Mouse (Mus musculus): ENCODE data around the gene C87436.

C87436 gene

GRCm38 (mm10) chr6:86431531-86431930 is 6.6 kb upstream of the C87436 start:
- DNase-seq, result no peak

- DNase-seq, result no peak
Observed at GRCm38 (mm10) chr6:86433696-86434095, 4.5 kb upstream of the C87436 start.

DNA sequence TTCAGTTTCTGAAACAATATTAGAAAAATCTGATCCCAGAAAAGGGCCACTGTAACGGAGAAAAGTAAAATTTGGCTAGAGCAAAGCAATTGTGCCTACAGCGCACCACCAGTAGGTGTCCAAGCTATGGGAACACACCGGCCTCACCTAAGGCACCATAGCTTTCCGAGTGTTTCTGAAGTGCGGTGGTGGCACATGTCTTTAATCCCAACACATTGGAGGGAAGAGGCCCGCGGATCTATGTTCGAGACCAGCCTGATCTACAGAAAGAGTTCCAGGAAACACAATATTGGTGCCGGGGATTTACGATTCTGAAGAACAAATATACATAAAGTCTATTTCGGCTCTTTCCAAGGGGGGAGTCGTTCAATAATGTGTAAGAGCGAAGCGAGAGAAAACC is 463 bp upstream of the C87436 start:
- DNase-seq, result peak; percentile 70

DNA sequence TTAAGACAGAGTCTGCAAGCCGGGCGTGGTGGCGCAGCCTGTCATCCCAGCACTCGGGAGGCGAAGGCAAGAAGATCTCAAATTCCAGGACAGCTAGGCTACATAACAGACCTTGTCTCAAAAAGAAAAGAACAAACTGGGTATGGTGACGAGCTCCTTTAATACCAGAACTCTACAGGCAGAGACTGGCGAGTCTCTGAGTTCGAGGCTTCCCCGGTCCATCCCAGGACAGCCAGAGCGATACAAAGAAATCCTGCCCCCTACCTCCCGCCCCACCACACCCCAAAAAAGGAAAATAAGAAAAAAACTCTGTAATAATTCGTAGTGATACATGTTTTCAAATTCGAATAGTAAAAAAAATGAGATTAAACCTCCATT is 934 bp downstream of the C87436 start:
- DNase-seq, result no peak

GRCm38 (mm10) chr6:86439531-86439930 is 1.4 kb downstream of the C87436 start:
- no peak for DNase-seq

DNA sequence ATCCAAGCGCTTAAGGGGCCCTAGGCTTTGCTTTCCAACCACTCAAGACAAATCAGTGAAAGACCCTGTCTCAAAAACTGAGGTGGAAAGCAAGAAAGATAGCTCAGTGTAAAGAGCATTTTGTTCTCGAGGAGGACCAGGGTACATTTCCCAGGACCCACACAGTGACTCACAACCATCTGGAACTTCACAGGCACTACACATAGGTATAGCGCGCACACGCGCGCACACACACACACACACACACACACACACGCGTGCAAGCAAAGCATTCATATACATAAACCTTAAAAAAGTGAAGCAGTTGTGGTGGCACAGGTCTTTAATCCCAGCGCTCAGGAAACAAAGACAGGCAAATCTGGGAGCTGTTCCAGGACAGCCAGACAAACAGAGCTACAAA is 3.4 kb downstream of the C87436 start:
- DNase-seq, result no peak

DNA sequence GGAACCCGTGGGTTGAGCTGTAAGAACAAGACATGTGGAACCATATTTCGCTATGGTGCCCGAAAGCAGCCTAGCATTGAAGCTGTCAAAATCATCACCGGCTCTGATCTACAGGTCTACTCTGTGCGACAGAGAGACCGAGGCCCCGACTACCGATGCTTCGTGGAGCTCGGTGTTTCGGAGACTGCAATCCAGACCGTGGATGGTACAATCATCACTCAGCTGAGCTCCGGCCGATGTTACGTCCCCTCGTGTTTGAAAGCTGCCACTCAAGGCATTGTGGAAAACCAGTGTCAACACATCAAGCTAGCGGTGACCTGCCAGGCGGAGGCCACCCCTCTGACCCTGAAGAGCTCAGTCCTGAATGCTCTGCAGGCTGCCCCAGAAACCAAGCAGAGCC is 7.4 kb downstream of the C87436 start:
- DNase-seq, result no peak

- DNase-seq, result no peak
Observed at GRCm38 (mm10) chr6:86446927-86447568, 8.9 kb downstream of the C87436 start.

DNA sequence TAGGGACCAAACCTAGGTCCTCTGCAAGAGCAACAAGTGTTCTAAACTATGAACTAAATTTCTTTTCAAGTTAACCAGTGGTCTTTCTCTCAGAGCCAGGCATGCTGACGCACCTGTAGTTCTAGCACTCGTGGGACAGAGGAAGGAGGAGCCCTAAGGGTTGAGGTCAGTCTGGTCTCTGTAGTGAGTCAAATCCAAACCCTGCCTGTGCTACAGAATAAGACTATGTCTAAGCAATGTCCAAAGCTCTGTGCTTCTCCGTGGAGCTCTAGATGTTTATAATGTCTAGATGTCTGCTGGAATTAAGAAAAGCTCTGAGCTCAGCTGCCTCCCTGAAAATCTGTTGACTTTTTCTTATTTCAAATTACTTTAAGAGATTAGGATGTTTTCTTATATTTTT is 18.6 kb downstream of the C87436 start:
- no peak for DNase-seq

DNA sequence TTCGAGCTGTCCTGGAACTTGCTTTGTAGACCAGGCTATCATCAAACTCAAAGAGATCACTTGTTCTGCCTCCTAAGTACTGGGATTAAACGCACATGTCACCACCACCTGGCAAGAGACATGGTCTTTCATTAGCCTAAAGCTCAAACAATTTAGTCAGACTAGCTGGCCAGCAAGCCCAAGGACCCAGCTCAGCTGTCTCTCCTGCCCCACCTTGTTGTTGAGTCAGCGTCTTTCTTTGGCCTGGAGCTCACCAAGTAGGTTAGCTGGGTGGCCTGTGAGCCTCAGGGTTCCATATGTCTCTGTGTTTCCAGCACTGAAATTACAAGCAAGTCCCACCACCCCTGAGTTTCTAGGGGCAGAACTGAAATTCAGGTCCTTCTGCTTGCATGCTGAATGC is 24.9 kb downstream of the C87436 start:
- no peak for DNase-seq

GRCm38 (mm10) chr6:86471317-86471716 is 33.1 kb downstream of the C87436 start:
- DNase-seq, result no peak

DNA sequence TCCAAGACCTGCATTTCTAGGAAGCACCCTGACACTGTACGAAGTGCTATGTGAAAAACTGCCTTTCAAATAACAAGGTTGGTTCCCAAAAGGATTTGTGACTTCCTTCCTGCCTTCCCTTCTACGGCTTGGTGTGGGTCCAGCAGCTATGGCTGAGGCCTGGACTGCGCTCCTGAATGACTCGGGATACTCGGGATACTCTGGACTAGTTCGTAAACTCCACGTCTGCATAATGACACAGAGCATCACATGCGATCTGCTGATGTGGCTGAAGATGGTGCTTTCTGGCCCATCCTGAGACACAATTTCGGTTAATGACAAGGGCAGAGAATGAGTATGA is 33.6 kb downstream of the C87436 start:
- peak; percentile 68 for DNase-seq

- peak; percentile 99 for DNase-seq
Observed at GRCm38 (mm10) chr6:86472100-86472955, 34.2 kb downstream of the C87436 start.

GRCm38 (mm10) chr6:86473077-86473476 is 34.9 kb downstream of the C87436 start:
- no peak for DNase-seq

- no peak for DNase-seq
Observed at GRCm38 (mm10) chr6:86474072-86474471, 35.9 kb downstream of the C87436 start.

DNA sequence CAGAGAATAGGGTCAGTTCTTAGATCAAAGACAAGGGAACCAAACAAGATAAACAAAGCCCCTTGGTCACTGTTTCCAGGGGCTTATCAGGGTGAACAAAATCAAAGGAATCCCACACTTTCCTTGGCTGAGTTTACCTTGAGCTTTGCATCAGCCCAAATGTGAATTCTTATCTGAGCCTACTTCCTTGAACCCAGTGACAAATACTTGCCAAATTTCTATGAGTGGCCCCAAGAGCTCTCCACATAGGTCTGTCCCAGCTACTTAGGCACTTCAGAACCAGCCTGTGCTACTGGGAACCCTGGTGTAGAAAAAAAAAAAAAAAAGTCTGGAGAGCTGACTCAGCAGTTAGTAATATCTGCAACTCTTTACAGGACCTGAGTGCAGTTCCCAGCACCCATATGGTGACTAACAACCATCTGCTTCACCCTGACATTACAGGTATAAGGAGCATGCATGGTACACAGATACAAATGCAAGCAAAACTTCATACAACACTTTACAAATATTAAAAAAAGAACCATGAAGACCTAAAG is 36.5 kb downstream of the C87436 start:
- DNase-seq, result no peak

DNA sequence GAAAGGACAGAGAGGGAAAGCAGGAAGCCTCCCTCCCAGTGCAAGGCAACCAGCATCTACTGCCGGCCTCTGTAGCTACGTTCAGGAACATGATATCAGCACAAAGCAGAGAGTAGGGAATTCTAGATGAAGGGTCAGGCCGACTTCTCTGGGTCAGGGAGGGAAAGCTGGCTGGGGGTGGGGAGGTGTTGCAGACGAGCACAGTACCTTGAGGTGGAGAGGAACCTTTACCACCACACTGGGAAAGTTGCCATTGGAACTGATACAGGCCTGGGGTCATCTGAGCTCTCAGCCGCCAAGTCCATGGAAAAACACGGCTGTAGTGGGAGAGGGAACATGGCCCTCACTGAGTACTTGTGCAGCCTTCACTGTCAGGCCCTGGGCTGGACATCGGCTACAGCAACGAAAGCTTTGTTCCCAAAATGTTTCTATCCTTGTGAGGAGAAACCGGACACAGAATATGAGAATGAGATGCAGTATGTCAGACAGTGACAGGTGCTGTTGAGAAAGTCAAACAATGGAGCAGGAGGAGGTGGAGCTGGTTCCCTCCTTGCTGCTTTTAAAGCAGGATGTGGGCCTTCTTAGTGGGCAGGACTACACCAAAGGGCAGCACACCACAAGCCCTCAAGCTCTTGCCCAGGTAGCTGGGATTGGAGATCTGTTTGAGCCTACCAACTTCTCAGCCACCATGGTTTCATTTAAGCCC is 37.4 kb downstream of the C87436 start:
- DNase-seq, result no peak

DNA sequence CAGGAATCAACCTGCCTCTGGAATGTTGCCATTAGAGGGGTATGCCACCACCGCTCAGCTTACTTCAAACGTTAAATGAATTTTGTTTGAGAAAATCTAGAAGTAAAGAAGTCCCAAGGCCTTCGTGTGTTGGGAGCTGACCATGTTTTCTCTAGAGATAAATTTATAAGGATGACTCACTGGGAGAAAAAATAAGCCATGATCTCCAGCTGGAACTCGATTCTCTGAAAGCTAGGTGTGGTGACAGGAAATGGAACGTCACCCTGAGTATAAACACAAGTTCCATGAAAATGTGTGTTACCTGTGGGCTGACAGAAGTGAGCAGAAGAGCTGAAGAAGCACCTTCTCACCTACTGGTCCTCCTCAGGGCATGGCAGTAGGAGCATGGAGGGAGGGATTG is 38.8 kb downstream of the C87436 start:
- DNase-seq, result no peak

DNA sequence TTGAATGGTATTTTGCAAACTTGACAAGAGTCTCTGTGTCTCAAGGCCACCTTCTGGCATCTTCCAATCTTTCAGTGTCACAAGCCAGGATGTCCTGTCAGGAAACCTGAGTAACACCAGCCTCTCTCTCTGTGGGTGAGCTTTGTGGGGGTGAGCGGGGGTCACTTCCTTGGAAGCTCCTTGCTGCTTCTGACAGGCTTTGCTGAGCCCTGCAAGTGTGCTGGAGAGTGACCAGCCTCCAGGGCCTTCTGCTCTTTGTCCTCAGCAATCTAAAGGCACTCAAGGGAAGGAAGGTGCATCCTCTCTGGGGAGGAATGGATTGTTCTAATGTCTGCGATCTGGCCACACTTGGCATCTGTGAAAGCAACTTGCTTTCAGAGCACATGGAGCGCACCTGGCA is 41.1 kb downstream of the C87436 start:
- DNase-seq, result no peak

GRCm38 (mm10) chr6:86479816-86480188 is 41.6 kb downstream of the C87436 start:
- DNase-seq, result no peak

- DNase-seq, result no peak
Observed at GRCm38 (mm10) chr6:86480189-86480831, 42.1 kb downstream of the C87436 start.

GRCm38 (mm10) chr6:86481871-86482270 is 43.7 kb downstream of the C87436 start:
- DNase-seq, result no peak

- no peak for DNase-seq
Observed at GRCm38 (mm10) chr6:86485943-86486640, 47.9 kb downstream of the C87436 start.

Measured in cerebellum, adult 9-10 months (tissue).